Mouse (Mus musculus) cortical plate, adult 2 months (tissue): ENCODE results near the gene Cgnl1.

Experiments
- CTCF ChIP-seq: fragments of 200-500 bp; IDR thresholded peaks from 2 replicates; pipeline ENCODE4 v1.5.1; 2011; ENCODE audit warnings: mild to moderate bottlenecking, control low read depth, low read length; ENCODE audit not compliant: insufficient read depth; ENCODE audit errors: extremely low read depth
- POLR2A ChIP-seq: fragments of 200-500 bp; IDR thresholded peaks from 2 replicates; pipeline ENCODE4 v1.6.1; 2011; ENCODE audit warnings: mild to moderate bottlenecking, low read length, control low read depth; ENCODE audit not compliant: insufficient read depth; ENCODE audit errors: extremely low read depth

DNA sequence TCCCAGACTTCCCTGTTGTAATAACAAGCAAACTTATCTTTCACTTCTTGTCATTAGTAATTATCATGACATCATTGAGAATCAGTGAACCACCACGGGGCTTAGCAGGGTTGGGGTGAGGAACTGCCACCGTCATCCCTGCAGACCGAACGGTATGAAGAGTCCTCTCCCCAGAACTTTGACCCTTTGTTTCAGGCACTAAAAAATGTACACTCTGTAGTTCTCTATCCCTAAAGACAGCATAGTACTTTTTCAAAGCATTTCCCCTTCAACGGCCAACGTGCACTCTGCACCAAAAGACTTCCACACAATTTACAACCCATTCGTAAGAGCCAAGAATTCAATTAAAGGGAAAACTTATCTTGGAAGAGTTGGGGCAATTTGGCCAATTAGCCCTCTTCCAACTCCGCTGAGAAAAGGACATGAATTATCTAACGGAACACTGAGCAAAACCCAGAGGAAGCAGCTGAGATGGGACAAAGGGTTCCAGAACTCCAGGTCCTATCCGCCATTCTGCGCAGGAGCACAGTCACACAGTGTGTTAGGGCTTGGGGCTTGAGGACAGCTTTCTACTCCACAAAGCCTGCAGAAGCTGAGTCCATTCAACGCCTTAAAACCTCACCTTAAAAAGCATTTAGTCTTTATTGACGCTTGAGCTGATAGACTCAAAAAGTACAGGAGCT lies 66.9 kb downstream of the Cgnl1 start:
- TF ChIP-seq POLR2A: no peak
- TF ChIP-seq CTCF: no peak
